Mouse (Mus musculus) limb, embryonic 15.5 days (tissue): ENCODE results near the gene Foxo1. TPM values are rescaled to one million over a fixed set of nuclear protein-coding genes. Genes with fewer than 3 reads are reported as not detected.

Experiments
- ATAC-seq: fragments of 200-750 bp; cut with Nextera tagmentation; 2 replicates; pipeline ENCODE4 v1.8.0; 2017; ENCODE audit warnings: low read depth, moderate TSS enrichment; ENCODE audit not compliant: insufficient number of reproducible peaks, low FRiP score, low TSS enrichment
- H3K27ac ChIP-seq: fragments of 300-500 bp; sonication (generic); 2 replicates; pipeline ENCODE4 v1.5.1; 2015; ENCODE audit warnings: moderate library complexity, mild to moderate bottlenecking, inconsistent platforms
- H3K27me3 ChIP-seq: fragments of 300-500 bp; sonication (generic); 2 replicates; pipeline ENCODE4 v1.6.1; 2015; ENCODE audit warnings: inconsistent platforms
- H3K36me3 ChIP-seq: fragments of 300-500 bp; sonication (generic); 2 replicates; pipeline ENCODE4 v1.6.1; 2015; ENCODE audit warnings: inconsistent platforms
- H3K4me1 ChIP-seq: fragments of 300-500 bp; sonication (generic); 2 replicates; pipeline ENCODE4 v1.6.1; 2015; ENCODE audit warnings: inconsistent platforms
- H3K4me2 ChIP-seq: fragments of 300-500 bp; sonication (generic); 2 replicates; pipeline ENCODE4 v1.6.1; 2015; ENCODE audit warnings: mild to moderate bottlenecking, inconsistent platforms
- H3K4me3 ChIP-seq: fragments of 300-500 bp; sonication (generic); 2 replicates; pipeline ENCODE4 v1.5.1; 2015; ENCODE audit warnings: mild to moderate bottlenecking, inconsistent platforms
- H3K9ac ChIP-seq: fragments of 300-500 bp; sonication (generic); 2 replicates; pipeline ENCODE4 v1.6.1; 2015; ENCODE audit warnings: inconsistent platforms
- H3K9me3 ChIP-seq: fragments of 300-500 bp; sonication (generic); 2 replicates; pipeline ENCODE4 v1.6.1; 2016; ENCODE audit warnings: inconsistent platforms
- WGBS: fragments of 180-500 bp; shearing (Covaris S2); methylation state at CpG from one replicate; pipeline ENCODE4 v1.1.7; 2015; 5-methylcytosine and 5-hydroxymethylcytosine counted together
- polyA plus RNA-seq: library from polyadenylated mRNA; unstranded; fragments of >200 nt; fragmentation: Nextera tagmentation; extraction: Ambion mirVana; gene quantifications from 2 replicates; pipeline ENCODE4 v1.2.1, GENCODE M21; 2015

Gene Foxo1
- polyA plus RNA-seq, 1 experiment from 2014 or later, result 5.5 TPM

- Histone ChIP-seq H3K9me3 (no peaks in the 10 kb centered on the region), H3K27ac (no peak overlapping the region), H3K4me2 (no peak overlapping the region), H3K4me3 (no peak overlapping the region), H3K27me3 (no peaks in the 10 kb centered on the region), H3K9ac (no peak overlapping the region), H3K36me3 (no peaks in the 10 kb centered on the region), H3K4me1 (peaks cover 11% of the 10 kb centered on the region)
- ATAC-seq, result no peak
- 96% methylated on average over 5 of the region's 5 CpGs for WGBS
Observed at GRCm38 (mm10) chr3:52325006-52325405, 56.9 kb downstream of the Foxo1 start.

GRCm38 (mm10) chr3:52326687-52327086, 58.6 kb downstream of the Foxo1 start:
- Histone ChIP-seq H3K27me3 (no peaks in the 10 kb centered on the region), H3K36me3 (no peaks in the 10 kb centered on the region), H3K27ac (no peak overlapping the region), H3K4me3 (no peak overlapping the region), H3K9me3 (no peaks in the 10 kb centered on the region), H3K4me1 (peaks cover 11% of the 10 kb centered on the region), H3K4me2 (no peak overlapping the region), H3K9ac (no peak overlapping the region)
- 66% methylated on average over 6 of the region's 6 CpGs for WGBS
- ATAC-seq, result no peak

- Histone ChIP-seq H3K36me3 (no peaks in the 10 kb centered on the region), H3K4me2 (no peak overlapping the region), H3K9me3 (no peaks in the 10 kb centered on the region), H3K27ac (no peak overlapping the region), H3K27me3 (no peaks in the 10 kb centered on the region), H3K4me1 (peaks cover 10% of the 10 kb centered on the region), H3K9ac (no peak overlapping the region), H3K4me3 (no peak overlapping the region)
- ATAC-seq, result no peak
- 79% methylated on average over 13 of the region's 13 CpGs for WGBS
Observed at GRCm38 (mm10) chr3:52327146-52327545, 59.0 kb downstream of the Foxo1 start.

- Histone ChIP-seq H3K4me1 (no peaks in the 10 kb centered on the region), H3K4me3 (no peak overlapping the region), H3K9ac (no peak overlapping the region), H3K36me3 (no peaks in the 10 kb centered on the region), H3K27ac (no peak overlapping the region), H3K27me3 (no peaks in the 10 kb centered on the region), H3K4me2 (no peak overlapping the region), H3K9me3 (no peaks in the 10 kb centered on the region)
- 88% methylated on average over 1 of the region's 1 CpGs for WGBS
- no peak for ATAC-seq
Observed at GRCm38 (mm10) chr3:52331709-52332108, 63.6 kb downstream of the Foxo1 start.

GRCm38 (mm10) chr3:52338761-52339160, 70.6 kb downstream of the Foxo1 start:
- Histone ChIP-seq H3K27ac (no peak overlapping the region), H3K9me3 (no peaks in the 10 kb centered on the region), H3K27me3 (no peaks in the 10 kb centered on the region), H3K4me2 (no peak overlapping the region), H3K4me1 (peaks cover 16% of the 10 kb centered on the region), H3K36me3 (no peaks in the 10 kb centered on the region), H3K9ac (no peak overlapping the region), H3K4me3 (no peak overlapping the region)
- no peak for ATAC-seq
- 51% methylated on average over 4 of the region's 4 CpGs for WGBS

- Histone ChIP-seq H3K4me3 (no peak overlapping the region), H3K27me3 (no peaks in the 10 kb centered on the region), H3K4me1 (peaks cover 16% of the 10 kb centered on the region), H3K27ac (no peak overlapping the region), H3K9me3 (no peaks in the 10 kb centered on the region), H3K9ac (no peak overlapping the region), H3K4me2 (no peak overlapping the region), H3K36me3 (peaks cover 3% of the 10 kb centered on the region; the same call in 1 of the 2 replicates)
- 87% methylated on average over 12 of the region's 12 CpGs for WGBS
- no peak for ATAC-seq
Observed at GRCm38 (mm10) chr3:52340336-52341034, 72.3 kb downstream of the Foxo1 start.

- no peak overlapping the region for H3K4me3 ChIP-seq
- ATAC-seq, result no peak
- H3K4me1 ChIP-seq, result peaks cover 16% of the 10 kb centered on the region
- H3K9me3 ChIP-seq, result no peaks in the 10 kb centered on the region
- no peak overlapping the region for H3K9ac ChIP-seq
- no peaks in the 10 kb centered on the region for H3K27me3 ChIP-seq
- H3K27ac ChIP-seq, result no peak overlapping the region
- H3K4me2 ChIP-seq, result no peak overlapping the region
- H3K36me3 ChIP-seq, result peaks cover 10% of the 10 kb centered on the region; the same call in 1 of the 2 replicates
- WGBS, result 47% methylated on average over 3 of the region's 3 CpGs
Observed at GRCm38 (mm10) chr3:52342226-52342625, 74.1 kb downstream of the Foxo1 start.

- no peaks in the 10 kb centered on the region for H3K9me3 ChIP-seq
- H3K4me3 ChIP-seq, result no peak overlapping the region
- H3K27ac ChIP-seq, result no peak overlapping the region
- peaks cover 16% of the 10 kb centered on the region for H3K4me1 ChIP-seq
- no peak overlapping the region for H3K4me2 ChIP-seq
- ATAC-seq, result no peak
- H3K36me3 ChIP-seq, result peaks cover 10% of the 10 kb centered on the region; the same call in 1 of the 2 replicates
- no peak overlapping the region for H3K9ac ChIP-seq
- H3K27me3 ChIP-seq, result no peaks in the 10 kb centered on the region
- WGBS, result 28% methylated on average over 3 of the region's 3 CpGs
Observed at GRCm38 (mm10) chr3:52342801-52343200, 74.7 kb downstream of the Foxo1 start.

GRCm38 (mm10) chr3:52343270-52344070, 75.3 kb downstream of the Foxo1 start:
- Histone ChIP-seq H3K9me3 (no peaks in the 10 kb centered on the region), H3K9ac (no peak overlapping the region), H3K27ac (no peak overlapping the region), H3K4me1 (peaks cover 16% of the 10 kb centered on the region), H3K27me3 (no peaks in the 10 kb centered on the region), H3K4me2 (no peak overlapping the region), H3K4me3 (no peak overlapping the region), H3K36me3 (peaks cover 10% of the 10 kb centered on the region; the same call in 1 of the 2 replicates)
- no peak for ATAC-seq
- 74% methylated on average over 6 of the region's 6 CpGs for WGBS

GRCm38 (mm10) chr3:52345881-52346280, 77.7 kb downstream of the Foxo1 start:
- ATAC-seq, result no peak
- WGBS, result 95% methylated on average over 11 of the region's 11 CpGs

GRCm38 (mm10) chr3:52346986-52347710, 79.0 kb downstream of the Foxo1 start:
- Histone ChIP-seq H3K4me2 (no peak overlapping the region), H3K9ac (no peak overlapping the region), H3K4me3 (no peak overlapping the region), H3K27ac (no peak overlapping the region), H3K36me3 (peaks cover 10% of the 10 kb centered on the region; the same call in 1 of the 2 replicates), H3K27me3 (no peaks in the 10 kb centered on the region), H3K9me3 (no peaks in the 10 kb centered on the region), H3K4me1 (peaks cover 12% of the 10 kb centered on the region)
- 70% methylated on average over 4 of the region's 4 CpGs for WGBS
- ATAC-seq, result no peak

More at GRCm38 (mm10) chr3:52345881-52346280, 77.7 kb downstream of the Foxo1 start:
- H3K9ac ChIP-seq, result no peak overlapping the region
- no peaks in the 10 kb centered on the region for H3K9me3 ChIP-seq
- peaks cover 10% of the 10 kb centered on the region; the same call in 1 of the 2 replicates for H3K36me3 ChIP-seq
- H3K27ac ChIP-seq, result no peak overlapping the region
- H3K4me3 ChIP-seq, result no peak overlapping the region
- H3K4me1 ChIP-seq, result peaks cover 16% of the 10 kb centered on the region
- no peaks in the 10 kb centered on the region for H3K27me3 ChIP-seq
- no peak overlapping the region for H3K4me2 ChIP-seq
